Mouse (Mus musculus): ENCODE measurements at regions not wholly inside any gene's neighbourhood (a gene's known extent, or its start where the extent isn't known, plus 50 kb on each side); places are given as distances from the start of the nearest gene placed in this dataset.

DNA sequence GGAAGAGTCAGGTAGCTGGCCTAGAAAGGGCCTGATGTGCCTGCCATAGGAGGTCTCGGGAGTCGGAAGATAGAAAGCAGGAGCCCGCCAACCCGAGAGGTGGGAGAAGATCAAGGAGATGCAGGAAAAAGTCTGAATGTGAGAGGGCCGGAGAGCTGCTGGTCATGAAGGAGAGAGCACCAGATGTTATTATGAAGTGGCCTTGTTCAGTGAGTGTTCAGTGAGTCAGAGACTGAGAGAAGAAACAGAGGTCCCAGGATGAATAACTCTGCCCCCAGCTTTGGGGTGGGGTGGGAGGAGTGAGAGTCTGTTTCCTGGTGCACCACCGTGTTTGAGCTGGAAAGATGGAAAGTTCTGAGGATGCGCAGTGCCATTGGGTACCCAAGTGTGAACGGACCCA lies 100.2 kb upstream of the Slc45a1 start:
- Histone ChIP-seq H3K9me3 (replicated peaks; ENCODE audit: insufficient read depth, low read length) (no peaks in the 10 kb centered on the region), H3K27ac (ENCODE audit: control insufficient read depth, low read depth, low read length) (no peak overlapping the region)
- no peak for TF ChIP-seq TAL1 (IDR thresholded peaks at IDR 0.05; ENCODE audit: low read length)
- no peak for TF ChIP-seq USF2 (IDR thresholded peaks at IDR 0.05; ENCODE audit: borderline replicate concordance in 1 of 2, insufficient read depth in 1 of 2, low read depth in 1 of 2, low read length in 2 of 2)
- TF ChIP-seq HCFC1 (IDR thresholded peaks at IDR 0.05; ENCODE audit: low read depth, low read length) = no peak
- no peak for TF ChIP-seq SIN3A (IDR thresholded peaks at IDR 0.05; ENCODE audit: low read length)
- no peak for TF ChIP-seq POLR2AphosphoS2 (IDR thresholded peaks at IDR 0.05; ENCODE audit: low read length)
- no peak for TF ChIP-seq SMC3 (IDR thresholded peaks at IDR 0.05; ENCODE audit: low read depth, low read length)
- no peak for TF ChIP-seq MYB (IDR thresholded peaks at IDR 0.05; ENCODE audit: low read depth, low read length)

DNA sequence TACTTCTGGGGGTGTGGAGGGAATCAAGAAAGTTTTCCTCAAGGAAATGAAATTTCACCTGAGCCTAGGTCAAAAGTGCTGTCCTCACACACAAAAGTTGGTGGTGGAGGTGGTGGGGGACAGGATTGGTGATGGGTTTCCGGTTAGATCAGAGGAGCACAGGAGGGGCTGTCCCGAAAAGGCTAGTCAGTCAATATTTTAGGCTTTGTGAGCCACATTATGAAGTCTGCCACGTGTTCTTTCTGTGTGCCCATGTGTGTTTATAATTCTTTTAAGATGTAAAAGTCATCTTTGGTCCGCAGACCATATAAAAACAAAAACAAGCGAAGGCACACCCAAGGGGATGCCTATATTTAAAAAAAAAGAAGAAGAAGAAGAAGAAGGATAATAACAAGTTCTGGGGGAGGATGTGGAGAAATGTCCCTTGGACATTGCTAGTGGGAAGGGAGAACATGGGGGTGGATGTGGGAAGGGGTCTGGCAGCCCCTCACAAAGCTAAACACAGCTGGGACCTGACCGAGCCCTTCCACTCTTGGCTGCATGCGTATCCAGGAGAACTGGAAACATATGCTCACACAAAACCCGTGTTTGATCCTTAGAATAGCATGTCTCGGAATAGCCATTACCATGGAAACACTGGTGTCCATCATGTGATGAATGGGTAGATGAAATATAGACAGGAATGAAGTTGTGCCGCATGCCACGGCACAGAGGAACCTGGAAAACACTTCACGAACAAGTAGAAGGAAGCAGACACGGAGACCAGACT lies 98.7 kb upstream of the Slc45a1 start:
- no peak overlapping the region for H3K27ac ChIP-seq (ENCODE audit: control insufficient read depth, low read depth, low read length)

More for the DNA sequence above, 100.2 kb upstream of the Slc45a1 start:
- DNase-seq (ENCODE audit: low read depth, low spot score) = no peak
- H3K9ac ChIP-seq (ENCODE audit: control insufficient read depth, low read depth, low read length, poor library complexity, severe bottlenecking) = no peak overlapping the region
- peaks cover 0 to 14% of the 10 kb centered on the region in 2 experiments; a peak in 3 of 4 replicates for H3K4me1 ChIP-seq (ENCODE audit: control insufficient read depth in 1 of 2, insufficient read depth in 2 of 2, low read length in 2 of 2)
- H3K4me3 ChIP-seq (ENCODE audit: control insufficient read depth in 1 of 2, insufficient read depth in 1 of 2, low read depth in 2 of 2, low read length in 2 of 2) = no peak overlapping the region
- H3K36me3 ChIP-seq (ENCODE audit: control insufficient read depth in 1 of 2, insufficient read depth in 2 of 2, low read length in 2 of 2) = peaks cover 0 to 6% of the 10 kb centered on the region in 2 experiments; a peak in 2 of 4 replicates
- no peaks in the 10 kb centered on the region for H3K79me2 ChIP-seq (ENCODE audit: control insufficient read depth, insufficient read depth, low read length, poor library complexity)
- H3K27me3 ChIP-seq (ENCODE audit: control insufficient read depth in 1 of 2, insufficient read depth in 2 of 2, low read length in 2 of 2) = peaks cover 0 to 4% of the 10 kb centered on the region in 2 experiments; a peak in 1 of 4 replicates

More for the DNA sequence above, 98.7 kb upstream of the Slc45a1 start:
- H3K9ac ChIP-seq (ENCODE audit: control insufficient read depth, low read depth, low read length, poor library complexity, severe bottlenecking) = no peak overlapping the region
- peaks cover 0 to 9% of the 10 kb centered on the region in 2 experiments; a peak in 2 of 4 replicates for H3K36me3 ChIP-seq (ENCODE audit: control insufficient read depth in 1 of 2, insufficient read depth in 2 of 2, low read length in 2 of 2)
- peaks cover 0 to 21% of the 10 kb centered on the region in 2 experiments; a peak in 3 of 4 replicates for H3K4me1 ChIP-seq (ENCODE audit: control insufficient read depth in 1 of 2, insufficient read depth in 2 of 2, low read length in 2 of 2)
- TF ChIP-seq ZKSCAN1 (IDR thresholded peaks at IDR 0.05; ENCODE audit: low read depth, low read length) (no peak), BHLHE40 (IDR thresholded peaks at IDR 0.05; ENCODE audit: borderline replicate concordance, low read depth, low read length) (no peak), MYB (IDR thresholded peaks at IDR 0.05; ENCODE audit: low read depth, low read length) (no peak), TCF12 (IDR thresholded peaks at IDR 0.05; ENCODE audit: low read depth, low read length) (no peak), MEF2A (IDR thresholded peaks at IDR 0.05; ENCODE audit: extremely low read depth, insufficient replicate concordance, low read depth, low read length, poor library complexity, severe bottlenecking) (no peak), E2F4 (IDR thresholded peaks at IDR 0.05; ENCODE audit: borderline replicate concordance, low read depth, low read length) (no peak), SMC3 (IDR thresholded peaks at IDR 0.05; ENCODE audit: low read depth, low read length) (no peak), POLR2AphosphoS2 (IDR thresholded peaks at IDR 0.05; ENCODE audit: low read length) (no peak), GABPA (IDR thresholded peaks at IDR 0.05; ENCODE audit: low read depth, low read length) (no peak), MAFK (IDR thresholded peaks at IDR 0.05; ENCODE audit: borderline replicate concordance, low read depth, low read length) (no peak), TBP (IDR thresholded peaks at IDR 0.05; ENCODE audit: low read depth, low read length) (no peak), ELF1 (IDR thresholded peaks at IDR 0.05; ENCODE audit: low read depth, low read length) (no peak), RAD21 (IDR thresholded peaks at IDR 0.05; ENCODE audit: low read depth, low read length) (no peak), RCOR1 (IDR thresholded peaks at IDR 0.05; ENCODE audit: low read depth, low read length) (no peak), CTCF (IDR thresholded peaks at IDR 0.05 in 2 of 3, conservative IDR thresholded peaks at IDR 0.05 in 1 of 3; ENCODE audit: control insufficient read depth in 1 of 3, insufficient read depth in 1 of 3, low read depth in 2 of 3, low read length in 3 of 3, poor library complexity in 1 of 3, severe bottlenecking in 1 of 3) (no peak), USF1 (IDR thresholded peaks at IDR 0.05; ENCODE audit: low read depth, low read length) (no peak), MYC (IDR thresholded peaks at IDR 0.05; ENCODE audit: low read depth, low read length) (no peak), CHD1 (IDR thresholded peaks at IDR 0.05; ENCODE audit: low read depth, low read length) (no peak), MAX (IDR thresholded peaks at IDR 0.05; ENCODE audit: low read length) (no peak)
- H3K27me3 ChIP-seq (ENCODE audit: control insufficient read depth in 1 of 2, insufficient read depth in 2 of 2, low read length in 2 of 2) = peaks cover 0 to 4% of the 10 kb centered on the region in 2 experiments; a peak in 1 of 4 replicates
- no peaks in the 10 kb centered on the region for H3K79me2 ChIP-seq (ENCODE audit: control insufficient read depth, insufficient read depth, low read length, poor library complexity)
- no peak overlapping the region for H3K4me3 ChIP-seq (ENCODE audit: control insufficient read depth in 1 of 2, insufficient read depth in 1 of 2, low read depth in 2 of 2, low read length in 2 of 2)
- DNase-seq (ENCODE audit: low read depth, low spot score) = no peak
- H3K9me3 ChIP-seq (replicated peaks; ENCODE audit: insufficient read depth, low read length) = no peaks in the 10 kb centered on the region
